Mouse (Mus musculus) left cerebral cortex, postnatal 36 days (tissue): ENCODE results near the gene Tmem104. TPM values are rescaled to one million over a fixed set of nuclear protein-coding genes. Genes with fewer than 3 reads are reported as not detected.
A peak's percentile ranks its signal among the peaks of the same experiment; 100 is the strongest.

Experiments
- DNase-seq, 2 experiments: peaks; one replicate each; pipeline ENCODE4 v3.0.0; 2021 to 2022; ENCODE audit warnings: low spot score in 2 of 2, mixed read lengths in 1 of 2
- intact Hi-C: fragments of 180-260 bp; cut with DNase I; formaldehyde crosslinking; loops from one replicate; pipeline ENCODE4 v1.15.1; 2025
- total RNA-seq, 2 experiments: library from RNA; stranded (reverse); gene quantifications; 2 replicates each; pipeline ENCODE4 v1.2.3; 2021

The Tmem104 gene
- total RNA-seq, 2 experiments from 2014 or later = 14.2 to 15.4 TPM

GRCm38 (mm10) chr11:115224889-115225288 lies 37.6 kb downstream of the Tmem104 start:
- DNase-seq = no peak
- intact Hi-C loops = no loop called here

- intact Hi-C loops = no loop called here
- no peak for DNase-seq
These were observed 38.0 kb downstream of the Tmem104 start for GRCm38 (mm10) chr11:115225301-115225700.

GRCm38 (mm10) chr11:115226811-115227491 lies 39.7 kb downstream of the Tmem104 start:
- no peak for DNase-seq
- intact Hi-C loops = no loop called here

- intact Hi-C loops = no loop called here
- DNase-seq = no peak
These were observed 40.4 kb downstream of the Tmem104 start for GRCm38 (mm10) chr11:115227640-115228039.

GRCm38 (mm10) chr11:115228430-115228829 lies 41.1 kb downstream of the Tmem104 start:
- intact Hi-C loops = no loop called here
- DNase-seq = no peak

GRCm38 (mm10) chr11:115229021-115229930 lies 42.0 kb downstream of the Tmem104 start:
- DNase-seq = no peak
- intact Hi-C loops = no loop called here

GRCm38 (mm10) chr11:115231168-115231915 lies 44.1 kb downstream of the Tmem104 start:
- no peak for DNase-seq
- intact Hi-C loops = no loop called here

- intact Hi-C loops = no loop called here
- DNase-seq = no peak
These were observed 44.6 kb downstream of the Tmem104 start for GRCm38 (mm10) chr11:115231924-115232323.

- intact Hi-C loops = no loop called here
- no peak for DNase-seq
These were observed 45.6 kb downstream of the Tmem104 start for GRCm38 (mm10) chr11:115232889-115233288.

- intact Hi-C loops = no loop called here
- DNase-seq = peak in 1 of 2 experiments; percentile 31
These were observed 46.4 kb downstream of the Tmem104 start for GRCm38 (mm10) chr11:115233526-115234290.

- intact Hi-C loops = no loop called here
- DNase-seq = no peak
These were observed 47.2 kb downstream of the Tmem104 start for GRCm38 (mm10) chr11:115234320-115235044.

- no peak for DNase-seq
- intact Hi-C loops = no loop called here
These were observed 49.3 kb downstream of the Tmem104 start for GRCm38 (mm10) chr11:115236570-115236969.

GRCm38 (mm10) chr11:115241402-115241801 lies 54.1 kb downstream of the Tmem104 start:
- intact Hi-C loops = no loop called here
- no peak for DNase-seq

- no peak for DNase-seq
- intact Hi-C loops = no loop called here
These were observed 55.5 kb downstream of the Tmem104 start for GRCm38 (mm10) chr11:115242746-115243145.

GRCm38 (mm10) chr11:115243783-115244182 lies 56.5 kb downstream of the Tmem104 start:
- intact Hi-C loops = no loop called here
- no peak for DNase-seq

GRCm38 (mm10) chr11:115244840-115245239 lies 57.6 kb downstream of the Tmem104 start:
- intact Hi-C loops = no loop called here
- DNase-seq = no peak

- intact Hi-C loops = no loop called here
- no peak for DNase-seq
These were observed 59.1 kb downstream of the Tmem104 start for GRCm38 (mm10) chr11:115246386-115246785.

GRCm38 (mm10) chr11:115247240-115247639 lies 60.0 kb downstream of the Tmem104 start:
- intact Hi-C loops = no loop called here
- no peak for DNase-seq

- no peak for DNase-seq
- intact Hi-C loops = no loop called here
These were observed 60.7 kb downstream of the Tmem104 start for GRCm38 (mm10) chr11:115247945-115248344.
